Mouse (Mus musculus) adrenal gland, postnatal 10 days (tissue): ENCODE measurements around the gene Gm3409. TPM values are rescaled to one million over a fixed set of nuclear protein-coding genes. Genes with fewer than 3 reads are reported as not detected.
A peak's percentile ranks its signal among the peaks of the same experiment; 100 is the strongest.
"Not testable (repeated sequence)": the region's sequence is repeated elsewhere in the genome, so short reads cannot be mapped to it uniquely, and the experiment has no call there.

ENCODE experiments used
- DNase-seq: peaks from one replicate; pipeline ENCODE4 v3.0.0; 2021; ENCODE audit warnings: mixed read lengths
- long read RNA-seq, 2 experiments: library from polyadenylated mRNA; stranded (forward); transcript quantifications; one replicate each; pipeline ENCODE4 v2.0.0; 2021
- total RNA-seq, 2 experiments: library from RNA; stranded (reverse); gene quantifications; 2 replicates each; pipeline ENCODE4 v1.2.3; 2021

Gm3409 gene
- total RNA-seq, result not detected
- long read RNA-seq, experiment 1, result 0 reads
- long read RNA-seq, experiment 2, result 0 reads

DNA sequence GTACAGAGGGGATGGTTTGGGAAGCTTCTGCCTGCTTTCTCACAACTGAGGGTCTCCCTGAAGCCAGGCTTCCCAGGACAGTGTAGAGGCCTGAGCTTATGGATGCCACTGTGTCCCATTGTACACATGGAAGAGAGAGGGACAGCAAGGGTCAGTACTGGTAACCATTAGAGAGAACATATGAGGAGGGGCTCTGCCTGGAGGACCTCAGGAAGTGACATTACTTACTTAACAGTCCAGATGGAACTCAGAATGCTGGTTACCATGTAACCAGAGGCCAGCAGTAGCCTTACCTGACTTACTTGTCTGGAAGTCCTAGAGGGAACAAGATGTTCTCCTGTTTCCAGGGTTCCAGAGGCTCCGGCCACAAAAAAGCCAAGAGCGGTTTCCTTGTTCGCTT lies at the start of gene Gm3409:
Gm3409 (plus strand) TSS at position 301 of the 400 bp plus-strand sequence.
- DNase-seq, result not testable (repeated sequence)

DNA sequence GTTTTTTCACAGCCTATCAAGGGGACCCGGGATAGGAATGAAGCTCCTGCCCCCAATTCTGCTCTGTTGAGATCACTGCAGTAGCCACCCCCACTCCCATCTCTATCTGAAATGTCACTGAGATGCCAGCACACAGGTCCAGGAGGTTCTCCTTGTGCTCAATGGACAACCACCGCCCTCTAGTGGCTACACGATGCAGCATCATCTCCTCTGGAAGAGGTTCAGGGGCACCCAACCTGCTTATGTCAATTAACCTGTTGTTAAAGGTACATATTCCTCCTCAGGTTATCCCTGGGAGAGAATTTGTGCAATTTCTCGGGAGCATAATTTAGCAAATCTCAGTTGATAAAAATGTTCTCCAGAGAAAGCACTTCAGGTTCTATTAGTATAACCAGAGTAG lies 48.5 kb upstream of the Gm3409 start:
- DNase-seq, result peak; percentile 44

DNA sequence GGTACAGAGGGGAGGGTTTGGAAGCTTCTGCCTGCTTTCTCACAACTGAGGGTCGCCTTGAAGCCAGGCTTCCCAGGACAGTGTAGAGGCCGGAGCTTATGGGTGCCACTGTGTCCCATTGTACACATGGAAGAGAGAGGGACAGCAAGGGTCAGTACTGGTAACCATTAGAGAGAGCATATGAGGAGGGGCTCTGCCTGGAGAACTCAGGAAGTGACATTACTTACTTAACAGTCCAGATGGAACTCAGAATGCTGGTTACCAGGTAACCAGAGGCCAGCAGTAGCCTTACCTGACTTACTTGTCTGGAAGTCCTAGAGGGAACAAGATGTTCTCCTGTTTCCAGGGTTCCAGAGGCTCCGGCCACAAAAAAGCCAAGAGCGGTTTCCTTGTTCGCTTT lies 46.4 kb upstream of the Gm3409 start, which contains the start of gene Gm6370:
Gm6370 (plus strand) TSS at position 301 of the 400 bp plus-strand sequence.
- DNase-seq, result not testable (repeated sequence)

DNA sequence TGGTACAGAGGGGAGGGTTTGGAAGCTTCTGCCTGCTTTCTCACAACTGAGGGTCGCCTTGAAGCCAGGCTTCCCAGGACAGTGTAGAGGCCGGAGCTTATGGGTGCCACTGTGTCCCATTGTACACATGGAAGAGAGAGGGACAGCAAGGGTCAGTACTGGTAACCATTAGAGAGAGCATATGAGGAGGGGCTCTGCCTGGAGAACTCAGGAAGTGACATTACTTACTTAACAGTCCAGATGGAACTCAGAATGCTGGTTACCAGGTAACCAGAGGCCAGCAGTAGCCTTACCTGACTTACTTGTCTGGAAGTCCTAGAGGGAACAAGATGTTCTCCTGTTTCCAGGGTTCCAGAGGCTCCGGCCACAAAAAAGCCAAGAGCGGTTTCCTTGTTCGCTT lies 35.3 kb upstream of the Gm3409 start, which contains the start of gene 4930449I24Rik:
4930449I24Rik (plus strand) TSS at position 301 of the 400 bp plus-strand sequence.
- not testable (repeated sequence) for DNase-seq

DNA sequence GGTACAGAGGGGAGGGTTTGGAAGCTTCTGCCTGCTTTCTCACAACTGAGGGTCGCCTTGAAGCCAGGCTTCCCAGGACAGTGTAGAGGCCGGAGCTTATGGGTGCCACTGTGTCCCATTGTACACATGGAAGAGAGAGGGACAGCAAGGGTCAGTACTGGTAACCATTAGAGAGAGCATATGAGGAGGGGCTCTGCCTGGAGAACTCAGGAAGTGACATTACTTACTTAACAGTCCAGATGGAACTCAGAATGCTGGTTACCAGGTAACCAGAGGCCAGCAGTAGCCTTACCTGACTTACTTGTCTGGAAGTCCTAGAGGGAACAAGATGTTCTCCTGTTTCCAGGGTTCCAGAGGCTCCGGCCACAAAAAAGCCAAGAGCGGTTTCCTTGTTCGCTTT lies 23.6 kb upstream of the Gm3409 start, which contains the start of gene Gm3402:
Gm3402 (plus strand) TSS at position 301 of the 400 bp plus-strand sequence.
- DNase-seq, result not testable (repeated sequence)

DNA sequence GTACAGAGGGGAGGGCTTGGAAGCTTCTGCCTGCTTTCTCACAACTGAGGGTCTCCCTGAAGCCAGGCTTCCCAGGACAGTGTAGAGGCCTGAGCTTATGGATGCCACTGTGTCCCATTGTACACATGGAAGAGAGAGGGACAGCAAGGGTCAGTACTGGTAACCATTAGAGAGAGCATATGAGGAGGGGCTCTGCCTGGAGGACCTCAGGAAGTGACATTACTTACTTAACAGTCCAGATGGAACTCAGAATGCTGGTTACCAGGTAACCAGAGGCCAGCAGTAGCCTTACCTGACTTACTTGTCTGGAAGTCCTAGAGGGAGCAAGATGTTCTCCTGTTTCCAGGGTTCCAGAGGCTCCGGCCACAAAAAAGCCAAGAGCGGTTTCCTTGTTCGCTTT lies 11.9 kb upstream of the Gm3409 start, which contains the start of gene Gm3404:
Gm3404 (plus strand) TSS at position 301 of the 400 bp plus-strand sequence.
- not testable (repeated sequence) for DNase-seq

DNA sequence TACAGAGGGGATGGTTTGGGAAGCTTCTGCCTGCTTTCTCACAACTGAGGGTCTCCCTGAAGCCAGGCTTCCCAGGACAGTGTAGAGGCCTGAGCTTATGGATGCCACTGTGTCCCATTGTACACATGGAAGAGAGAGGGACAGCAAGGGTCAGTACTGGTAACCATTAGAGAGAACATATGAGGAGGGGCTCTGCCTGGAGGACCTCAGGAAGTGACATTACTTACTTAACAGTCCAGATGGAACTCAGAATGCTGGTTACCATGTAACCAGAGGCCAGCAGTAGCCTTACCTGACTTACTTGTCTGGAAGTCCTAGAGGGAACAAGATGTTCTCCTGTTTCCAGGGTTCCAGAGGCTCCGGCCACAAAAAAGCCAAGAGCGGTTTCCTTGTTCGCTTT lies 18.4 kb downstream of the Gm3409 start, which contains the start of gene Gm3415:
Gm3415 (plus strand) TSS at position 301 of the 400 bp plus-strand sequence.
- not testable (repeated sequence) for DNase-seq

DNA sequence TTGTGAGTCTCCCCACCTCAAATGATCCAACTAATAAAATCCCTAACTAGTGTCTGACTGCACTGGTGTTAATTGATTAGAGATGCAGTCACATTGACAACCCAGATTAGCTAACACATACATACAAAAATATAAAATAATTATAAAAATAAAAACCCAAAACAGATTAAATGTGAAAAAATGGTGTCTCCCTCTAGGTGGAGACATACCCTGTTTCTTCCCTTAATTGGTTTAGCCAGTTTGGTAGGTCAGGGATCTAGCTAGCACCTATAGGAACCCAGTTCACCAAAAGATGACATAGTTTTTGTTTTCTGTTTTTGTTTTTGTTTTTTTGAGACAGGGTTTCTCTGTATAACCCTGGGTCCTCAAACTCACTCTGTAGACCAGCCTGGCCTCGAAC lies 26.8 kb downstream of the Gm3409 start:
- no peak for DNase-seq

DNA sequence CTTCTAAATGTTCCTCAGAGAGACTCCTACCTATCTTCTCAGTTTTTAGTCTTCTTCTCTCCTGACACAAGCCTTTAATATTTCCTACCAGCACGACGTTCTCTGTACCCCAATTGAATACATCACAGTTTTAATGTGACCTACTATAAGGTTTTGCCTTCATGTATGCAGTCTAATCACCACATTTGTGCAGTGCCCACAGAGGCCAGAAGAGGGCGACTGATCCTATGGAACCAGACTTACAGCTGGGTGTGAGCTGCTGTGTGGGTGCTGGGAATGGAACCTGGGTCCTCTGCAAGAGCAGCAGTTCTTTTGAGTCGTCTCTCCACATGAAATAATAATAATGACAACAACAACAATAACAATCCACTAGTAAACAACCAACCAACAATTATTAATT lies 29.6 kb downstream of the Gm3409 start:
- DNase-seq, result peak; percentile 15

DNA sequence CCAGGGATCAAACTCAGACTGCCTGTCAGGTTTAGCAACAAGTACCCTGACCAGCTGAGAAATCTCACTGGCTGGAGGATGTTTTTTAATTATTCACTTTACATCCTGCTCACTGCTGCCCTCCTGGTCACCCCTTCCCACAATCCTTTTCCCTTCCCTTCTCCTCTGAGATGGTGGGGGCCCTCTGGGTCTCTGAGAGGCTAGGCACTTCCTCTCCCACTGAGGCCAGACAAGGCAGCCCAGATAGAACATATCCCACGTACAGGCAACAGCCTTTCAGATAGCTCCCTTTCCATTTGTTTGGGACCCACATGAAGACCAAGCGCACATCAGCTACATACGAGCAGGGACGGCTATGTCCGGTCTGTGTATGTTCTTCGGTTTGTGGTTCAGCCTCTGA lies 32.7 kb downstream of the Gm3409 start:
- not testable (repeated sequence) for DNase-seq

DNA sequence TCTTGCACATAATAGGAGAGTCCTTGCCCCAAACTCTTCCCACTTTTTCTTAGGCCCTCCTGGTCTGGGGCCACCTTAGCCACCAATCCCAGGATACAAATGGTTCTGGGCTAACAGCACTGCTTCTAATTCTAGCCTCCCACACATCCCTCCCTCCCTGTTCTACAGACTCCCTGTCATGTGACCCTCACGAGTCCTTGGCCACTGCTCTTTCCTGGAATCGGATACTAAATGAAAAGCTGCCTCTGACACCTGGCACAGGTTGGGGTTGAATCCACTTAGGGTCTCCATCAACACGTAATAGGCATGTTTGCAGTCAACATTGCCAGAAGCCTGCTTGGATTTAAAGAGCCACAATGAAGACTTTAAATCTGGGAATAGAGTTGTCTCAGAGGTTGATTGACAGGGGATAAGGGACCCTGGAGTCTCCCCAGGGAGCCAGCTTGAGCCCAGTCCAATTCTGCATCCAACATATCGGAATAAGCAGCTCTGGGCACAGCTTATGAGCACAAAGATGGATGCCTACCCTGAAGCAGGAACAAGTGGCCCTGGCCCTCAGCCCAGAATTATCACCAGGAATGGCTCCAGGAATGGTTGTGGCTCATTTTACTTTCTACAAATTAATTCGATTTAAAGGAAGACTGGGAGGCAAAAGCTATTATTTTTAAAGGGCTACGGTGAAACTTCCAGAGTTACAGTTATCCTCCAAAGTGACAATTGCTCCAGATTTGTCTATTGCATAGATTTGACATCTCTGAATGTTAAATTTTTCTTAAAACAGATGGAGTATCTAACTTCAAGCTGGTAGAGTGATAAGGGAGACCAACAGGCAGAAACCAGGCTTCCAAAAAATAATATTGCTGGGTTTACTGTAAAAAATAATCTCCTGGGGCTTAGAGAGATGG lies 34.6 kb downstream of the Gm3409 start:
- not testable (repeated sequence) for DNase-seq

DNA sequence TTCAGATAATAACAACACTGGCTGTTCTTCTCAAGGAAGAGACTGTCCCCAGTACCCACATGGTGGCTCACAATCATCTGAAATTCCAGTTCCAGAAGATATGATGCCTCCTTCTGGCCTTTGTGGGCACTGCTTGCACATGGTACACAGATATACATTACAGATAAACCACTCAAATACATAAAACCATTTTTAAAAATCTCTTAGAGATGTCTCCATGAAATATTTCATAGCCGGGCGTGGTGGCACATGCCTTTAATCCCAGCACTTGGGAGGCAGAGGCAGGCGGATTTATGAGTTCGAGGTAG lies 35.2 kb downstream of the Gm3409 start:
- not testable (repeated sequence) for DNase-seq

DNA sequence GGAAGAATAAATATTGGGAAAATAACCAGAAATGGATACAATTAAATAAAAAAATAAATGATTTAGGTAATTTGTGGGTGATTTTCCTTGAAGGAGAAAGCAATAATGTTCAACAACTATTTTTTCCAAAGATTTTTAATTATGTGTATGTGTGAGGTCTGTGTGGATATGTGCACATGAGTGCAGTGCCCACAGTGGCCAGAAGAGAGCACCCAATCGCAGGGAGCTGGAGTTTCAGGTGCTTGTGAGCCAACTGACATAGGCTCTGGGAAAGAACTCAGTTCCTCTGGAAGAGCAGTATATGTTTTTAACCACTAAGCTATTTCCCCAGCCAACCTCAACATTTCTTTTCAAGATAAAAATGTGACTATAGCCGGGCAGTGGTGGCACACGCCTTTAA lies 39.2 kb downstream of the Gm3409 start:
- DNase-seq, result no peak

DNA sequence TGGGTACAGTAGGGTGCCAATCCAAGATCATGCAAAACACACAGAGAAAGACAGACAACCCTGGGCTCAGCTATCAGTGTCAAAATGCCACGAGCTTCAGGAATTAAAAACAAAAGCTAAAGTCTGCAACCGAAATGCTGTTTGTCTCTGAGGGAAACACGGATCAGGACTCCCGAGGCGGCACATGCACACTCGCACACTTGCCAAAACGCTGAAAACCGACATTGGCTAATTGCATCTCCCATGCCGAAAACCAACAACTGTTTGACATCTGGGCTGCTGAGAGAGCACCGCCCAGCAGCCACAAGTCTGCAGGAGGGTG lies 46.7 kb downstream of the Gm3409 start:
- DNase-seq, result no peak

DNA sequence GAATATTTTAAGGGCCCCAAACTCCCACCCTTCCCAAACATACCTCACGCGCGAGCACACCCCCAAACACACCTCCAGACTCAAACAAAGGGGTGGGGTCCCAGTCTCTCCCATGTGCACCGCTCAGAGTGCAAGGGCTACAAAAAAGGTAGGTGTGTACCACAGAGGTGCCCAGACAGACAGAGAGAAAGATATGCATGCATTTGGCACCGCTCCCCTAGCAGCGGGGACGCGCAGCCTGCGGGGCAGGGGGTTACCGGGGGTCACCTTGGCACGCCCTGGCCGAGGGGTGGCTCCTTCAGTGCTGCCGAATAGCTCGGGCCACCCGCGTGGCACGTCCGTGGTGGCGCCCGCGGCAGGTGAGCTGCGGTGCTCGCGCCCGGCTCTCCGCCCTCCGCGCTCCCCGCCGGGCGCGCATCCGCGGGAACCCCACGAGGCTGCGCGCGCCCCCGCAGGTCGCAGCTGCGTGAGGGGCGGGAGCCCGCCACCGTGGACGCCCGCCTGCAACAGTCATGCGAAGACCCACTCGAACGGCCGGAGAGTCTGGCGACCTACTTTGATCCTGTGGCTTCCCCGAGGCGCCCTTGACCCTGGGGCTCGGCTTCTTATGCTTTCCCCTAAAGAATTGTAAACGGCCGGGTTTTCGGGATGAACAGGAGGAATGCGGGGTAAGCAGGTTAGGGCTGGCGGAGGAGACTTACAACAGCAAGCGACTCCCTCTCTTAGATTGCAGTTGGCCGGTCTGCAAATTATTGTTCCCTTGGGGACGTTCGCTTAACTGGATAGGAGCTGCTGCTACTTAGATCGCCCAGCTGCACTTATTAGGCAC lies 47.2 kb downstream of the Gm3409 start, which contains the start of gene Gpr12:
Gpr12 (minus strand) TSS at position 762 of the 829 bp plus-strand sequence.
- peak; percentile 26 for DNase-seq

DNA sequence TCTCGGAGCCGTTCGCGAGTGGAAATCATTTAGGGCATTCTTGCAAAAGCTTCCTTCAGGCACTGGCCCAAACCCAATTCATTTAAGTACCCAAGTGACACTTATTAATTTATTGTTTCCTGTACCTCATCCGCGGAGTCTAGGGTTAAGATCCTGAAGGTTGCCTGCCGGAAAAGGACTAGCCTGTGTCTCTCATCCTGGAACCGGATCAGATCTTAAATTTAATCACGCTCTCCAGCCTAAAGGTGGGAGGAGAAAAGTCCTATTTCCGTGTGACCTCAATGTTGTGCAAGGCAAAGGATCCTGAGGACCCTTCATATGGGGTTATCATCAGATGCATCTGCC lies 47.8 kb downstream of the Gm3409 start:
- DNase-seq, result no peak

DNA sequence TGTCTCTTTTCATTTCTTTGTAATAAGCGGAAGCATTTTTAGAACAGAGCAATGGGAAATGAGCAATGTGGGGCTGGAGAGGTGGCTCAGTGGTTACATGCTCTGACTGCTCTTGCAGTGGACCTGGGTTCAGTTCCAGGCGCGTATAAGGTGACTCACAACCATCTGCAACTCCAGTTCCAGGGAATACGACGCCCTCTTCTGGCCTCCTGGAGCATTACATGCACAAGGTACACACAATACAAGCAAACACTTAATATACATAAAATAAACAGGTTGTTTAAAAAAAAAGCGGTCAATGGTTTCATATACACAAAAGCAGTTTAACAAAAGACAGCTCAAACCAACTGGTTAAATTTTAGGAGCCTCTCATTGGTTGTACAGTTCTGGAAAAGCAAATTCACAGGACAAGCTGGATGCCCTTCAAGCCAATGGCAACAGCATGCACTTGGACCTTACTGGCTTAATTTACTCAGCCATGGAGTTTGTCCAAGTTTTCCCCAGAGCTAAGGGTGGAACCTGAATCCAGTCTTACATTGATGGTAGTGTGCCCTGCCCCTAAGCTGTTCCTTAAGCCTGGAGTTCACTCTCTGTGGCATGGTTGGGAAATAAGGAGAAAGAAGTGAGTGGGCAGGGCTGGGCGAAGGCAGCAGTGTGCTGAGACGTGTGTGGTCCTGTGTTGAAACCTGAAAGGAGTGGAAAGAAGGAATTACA lies 49.1 kb downstream of the Gm3409 start:
- no peak for DNase-seq

Other genes with a start within 250 kb of the Gm3409 start
- 10 to 100 TPM; 13.8 to 14.0 TPM for gene Wasf3, start 152.7 kb upstream of the Gm3409 start, total RNA-seq
- not detected for gene Gm6408, start 55.7 kb upstream of the Gm3409 start, total RNA-seq
- gene Gm6370, start 46.3 kb upstream of the Gm3409 start, total RNA-seq, result under 1 TPM in 1 of 2 experiments, not detected in 1; 0.33 TPM
- not detected for gene 4930449I24Rik, start 35.2 kb upstream of the Gm3409 start, total RNA-seq
- gene Gm3402, start 23.5 kb upstream of the Gm3409 start, total RNA-seq, result not detected
- not detected for gene Gm3404, start 11.8 kb upstream of the Gm3409 start, total RNA-seq
- gene Gm3415, start 18.5 kb downstream of the Gm3409 start, total RNA-seq, result not detected
- gene Gpr12, start 47.6 kb downstream of the Gm3409 start, total RNA-seq, result under 1 TPM; 0.15 to 0.21 TPM